Mouse (Mus musculus) limb, embryonic 13.5 days (tissue): ENCODE data around the gene Hivep3. TPM values are rescaled to one million over a fixed set of nuclear protein-coding genes. Genes with fewer than 3 reads are reported as not detected.

Experiments
- ATAC-seq: fragments of 200-750 bp; cut with Nextera tagmentation; 2 replicates; pipeline ENCODE4 v1.8.0; 2017; ENCODE audit warnings: low read depth, moderate number of reproducible peaks, moderate TSS enrichment; ENCODE audit not compliant: low FRiP score
- H3K27ac ChIP-seq: fragments of 300-500 bp; sonication (generic); 2 replicates; pipeline ENCODE4 v1.5.1; 2015; ENCODE audit warnings: inconsistent platforms, mild to moderate bottlenecking, moderate library complexity
- H3K27me3 ChIP-seq: fragments of 300-500 bp; sonication (generic); 2 replicates; pipeline ENCODE4 v1.6.1; 2015; ENCODE audit warnings: mild to moderate bottlenecking, inconsistent platforms
- H3K36me3 ChIP-seq: fragments of 300-500 bp; sonication (generic); 2 replicates; pipeline ENCODE4 v1.6.1; 2015; ENCODE audit warnings: inconsistent platforms, mild to moderate bottlenecking, moderate library complexity
- H3K4me1 ChIP-seq: fragments of 300-500 bp; sonication (generic); 2 replicates; pipeline ENCODE4 v1.6.1; 2015; ENCODE audit warnings: inconsistent platforms
- H3K4me2 ChIP-seq: fragments of 300-500 bp; sonication (generic); replicated peaks from 2 replicates; pipeline ENCODE4 v1.6.1; 2015; ENCODE audit warnings: inconsistent platforms, mild to moderate bottlenecking, moderate library complexity
- H3K4me3 ChIP-seq: fragments of 300-500 bp; sonication (generic); 2 replicates; pipeline ENCODE4 v1.5.1; 2015; ENCODE audit warnings: moderate library complexity, mild to moderate bottlenecking, inconsistent platforms
- H3K9ac ChIP-seq: fragments of 300-500 bp; sonication (generic); 2 replicates; pipeline ENCODE4 v1.6.1; 2015; ENCODE audit warnings: mild to moderate bottlenecking, inconsistent platforms
- H3K9me3 ChIP-seq: fragments of 300-500 bp; sonication (generic); 2 replicates; pipeline ENCODE4 v1.6.1; 2016; ENCODE audit warnings: inconsistent platforms
- WGBS: fragments of 180-500 bp; shearing (Covaris S2); methylation state at CpG from one replicate; pipeline ENCODE4 v1.1.7; 2015; 5-methylcytosine and 5-hydroxymethylcytosine counted together
- polyA plus RNA-seq: library from polyadenylated mRNA; unstranded; fragments of >200 nt; fragmentation: Nextera tagmentation; extraction: Ambion mirVana; gene quantifications from 2 replicates; pipeline ENCODE4 v1.2.1, GENCODE M21; 2015

Gene Hivep3
- polyA plus RNA-seq, 1 experiment from 2014 or later, result 2.1 TPM

DNA sequence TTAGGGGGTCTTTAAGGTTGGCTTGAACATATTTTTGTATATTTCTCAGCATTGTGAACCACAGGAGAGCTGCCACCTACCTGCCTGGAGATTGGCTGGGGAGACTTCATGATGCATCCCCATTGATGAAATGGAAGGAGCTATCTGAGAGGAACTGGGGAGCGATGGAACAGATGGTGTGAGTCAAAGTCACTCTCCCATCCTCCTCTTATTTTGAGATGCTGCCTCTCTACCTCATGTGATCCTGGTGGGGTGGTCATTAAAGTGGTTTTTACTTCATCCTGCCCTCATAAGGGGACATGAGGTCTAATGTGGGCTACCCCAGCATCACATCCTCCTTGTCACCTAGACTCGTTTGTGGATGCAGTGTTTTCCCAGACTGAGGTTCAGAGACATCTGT, 28.6 kb downstream of the Hivep3 start:
- no peak for ATAC-seq
- WGBS, result 85% methylated on average over 2 of the region's 2 CpGs
- H3K27me3 ChIP-seq, result no peaks in the 10 kb centered on the region
- no peak overlapping the region for H3K4me3 ChIP-seq
- H3K4me1 ChIP-seq, result no peaks in the 10 kb centered on the region
- no peak overlapping the region for H3K27ac ChIP-seq
- no peaks in the 10 kb centered on the region for H3K9me3 ChIP-seq
- no peak overlapping the region for H3K9ac ChIP-seq
- no peak overlapping the region for H3K4me2 ChIP-seq
- H3K36me3 ChIP-seq, result no peaks in the 10 kb centered on the region

DNA sequence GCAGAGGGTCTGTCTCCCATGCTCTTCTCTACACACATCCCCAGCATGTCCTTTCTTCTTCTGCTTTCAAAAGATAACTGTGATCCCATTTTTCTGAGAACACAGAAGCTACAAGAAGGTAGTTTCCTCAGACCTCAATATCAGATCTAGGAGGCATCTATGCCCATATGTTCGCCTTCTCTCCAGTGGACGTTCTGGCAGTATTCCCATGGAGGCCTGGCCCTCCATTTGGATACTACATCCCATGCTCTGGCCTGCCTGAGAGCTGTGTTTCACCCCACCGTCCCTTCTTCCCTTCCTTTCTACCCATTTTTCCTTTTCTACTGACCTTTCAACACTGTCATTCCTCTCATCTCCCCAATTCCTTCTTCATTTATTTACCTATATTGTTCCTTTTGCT, 34.5 kb downstream of the Hivep3 start:
- ATAC-seq, result no peak
- no peak overlapping the region for H3K4me3 ChIP-seq
- 86% methylated on average over 3 of the region's 3 CpGs for WGBS

DNA sequence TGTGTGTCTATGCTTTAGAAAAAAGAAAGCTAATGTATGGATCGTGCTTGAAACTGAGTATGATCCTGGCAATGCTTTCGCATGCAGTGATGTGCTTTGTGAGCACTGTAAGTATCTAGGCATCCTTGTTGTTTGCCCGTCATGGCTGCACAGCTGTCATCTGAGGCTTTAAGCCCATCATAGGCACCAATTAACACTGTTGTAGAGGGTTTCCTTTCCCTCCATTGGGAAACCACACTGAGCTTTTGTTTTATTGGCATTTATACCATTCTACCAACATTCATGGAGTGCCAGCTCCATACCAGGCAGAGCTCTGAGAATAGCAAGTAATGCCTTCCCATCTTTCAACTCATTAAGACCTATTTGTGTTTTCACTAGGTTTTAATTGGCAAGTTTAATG, 42.3 kb downstream of the Hivep3 start:
- no peak overlapping the region for H3K4me2 ChIP-seq
- H3K9me3 ChIP-seq, result no peaks in the 10 kb centered on the region
- H3K9ac ChIP-seq, result no peak overlapping the region
- H3K27ac ChIP-seq, result no peak overlapping the region
- no peaks in the 10 kb centered on the region for H3K4me1 ChIP-seq
- ATAC-seq, result no peak
- H3K27me3 ChIP-seq, result no peaks in the 10 kb centered on the region
- 74% methylated on average over 3 of the region's 3 CpGs for WGBS
- H3K36me3 ChIP-seq, result no peaks in the 10 kb centered on the region
- no peak overlapping the region for H3K4me3 ChIP-seq

More for the DNA sequence above, 34.5 kb downstream of the Hivep3 start:
- Histone ChIP-seq H3K9ac (no peak overlapping the region), H3K9me3 (no peaks in the 10 kb centered on the region), H3K4me1 (no peaks in the 10 kb centered on the region), H3K27me3 (no peaks in the 10 kb centered on the region), H3K27ac (no peak overlapping the region), H3K4me2 (no peak overlapping the region), H3K36me3 (no peaks in the 10 kb centered on the region)

DNA sequence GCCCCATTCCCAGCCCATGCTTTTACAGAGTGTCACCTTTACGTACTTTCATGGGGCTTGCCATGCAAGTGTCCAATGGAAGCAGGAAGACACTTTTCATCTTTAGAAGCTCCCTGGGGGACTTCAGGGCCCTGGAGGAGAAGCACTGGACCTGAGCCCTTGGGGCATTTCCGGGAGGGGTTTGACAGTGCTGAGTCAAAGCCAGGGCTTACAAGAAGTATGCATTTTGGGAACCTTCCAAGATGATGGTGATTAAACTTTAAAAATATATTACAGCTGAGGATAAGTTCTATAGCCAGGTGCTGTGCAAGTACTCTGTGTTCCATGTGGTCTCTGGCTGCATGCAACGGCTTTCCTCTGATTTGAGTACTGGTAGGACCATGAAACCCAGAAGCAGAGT, 43.6 kb downstream of the Hivep3 start:
- no peak for ATAC-seq
- H3K36me3 ChIP-seq, result no peaks in the 10 kb centered on the region
- H3K4me2 ChIP-seq, result no peak overlapping the region
- H3K27ac ChIP-seq, result no peak overlapping the region
- H3K9ac ChIP-seq, result no peak overlapping the region
- no peaks in the 10 kb centered on the region for H3K4me1 ChIP-seq
- H3K4me3 ChIP-seq, result no peak overlapping the region
- H3K27me3 ChIP-seq, result no peaks in the 10 kb centered on the region
- no peaks in the 10 kb centered on the region for H3K9me3 ChIP-seq
- WGBS, result 87% methylated on average over 3 of the region's 3 CpGs

DNA sequence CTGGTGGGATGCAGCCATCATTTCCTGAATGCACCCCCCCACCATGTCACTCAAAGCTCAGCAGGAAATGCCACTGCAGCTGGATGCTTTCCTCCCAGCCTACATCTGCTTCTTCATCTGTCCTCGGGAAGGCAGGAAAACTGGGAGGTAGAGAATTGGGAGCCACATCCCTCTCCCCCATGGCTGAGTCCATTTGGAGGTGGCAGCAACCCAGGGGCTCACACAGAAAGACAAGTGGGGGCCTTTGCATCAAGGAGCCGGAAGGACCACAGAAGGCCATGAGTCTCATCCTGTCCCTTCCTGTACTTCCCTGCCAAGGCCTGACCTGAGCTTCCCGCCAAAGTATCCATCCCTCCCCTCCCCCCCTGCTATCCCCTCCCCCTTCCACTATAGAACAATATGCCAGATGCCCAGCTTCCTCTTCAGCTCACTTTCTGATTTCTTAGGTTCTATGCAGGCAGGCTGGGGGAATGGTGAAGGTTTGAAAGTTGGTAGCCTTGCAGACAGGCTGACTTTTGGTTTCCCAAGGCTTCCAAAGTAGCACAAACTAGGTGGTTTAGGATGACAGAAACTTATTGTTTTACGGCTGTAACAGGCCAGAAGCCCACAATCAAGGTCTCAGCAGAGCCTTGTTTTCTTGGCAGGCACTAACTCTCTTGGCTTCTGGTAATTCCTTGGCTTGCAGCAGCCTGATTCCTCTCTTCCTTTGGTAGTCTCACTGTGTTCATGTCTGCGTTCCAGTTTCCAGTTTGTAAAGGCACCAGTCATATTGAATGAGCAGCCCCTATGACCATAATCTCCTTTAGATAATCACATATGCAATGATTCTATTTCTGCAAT, 46.2 kb downstream of the Hivep3 start:
- Histone ChIP-seq H3K4me2 (no peak overlapping the region), H3K9ac (no peak overlapping the region), H3K27ac (no peak overlapping the region), H3K4me1 (no peaks in the 10 kb centered on the region), H3K4me3 (no peak overlapping the region), H3K27me3 (0 out of 2 replicates have a peak, but pooled peaks cover 3% of the 10 kb centered on the region), H3K36me3 (no peaks in the 10 kb centered on the region), H3K9me3 (no peaks in the 10 kb centered on the region)
- ATAC-seq, result no peak
- 33% methylated on average over 5 of the region's 5 CpGs for WGBS

DNA sequence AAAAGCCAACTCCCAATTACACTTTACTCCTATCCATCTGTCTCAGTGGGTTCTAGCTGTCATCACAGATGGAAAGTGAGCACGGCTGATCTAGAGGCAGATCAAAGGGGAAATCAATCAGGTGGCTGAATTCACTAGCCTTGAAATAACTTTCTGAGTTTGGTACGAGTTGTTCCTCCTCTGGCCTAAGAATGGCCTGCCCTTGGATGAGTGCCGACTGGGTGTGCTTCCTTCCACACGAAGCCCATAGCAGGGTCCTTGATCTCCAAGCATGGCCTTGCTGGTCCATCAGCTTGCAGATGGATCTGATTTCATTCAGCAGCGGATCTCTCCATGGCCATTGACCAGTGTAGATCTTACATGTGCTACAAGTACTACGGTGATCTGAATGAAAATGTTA, 47.3 kb downstream of the Hivep3 start:
- H3K9me3 ChIP-seq, result no peaks in the 10 kb centered on the region
- no peak overlapping the region for H3K4me2 ChIP-seq
- H3K36me3 ChIP-seq, result no peaks in the 10 kb centered on the region
- no peak overlapping the region for H3K4me3 ChIP-seq
- no peaks in the 10 kb centered on the region for H3K4me1 ChIP-seq
- H3K27ac ChIP-seq, result no peak overlapping the region
- H3K27me3 ChIP-seq, result 0 out of 2 replicates have a peak, but pooled peaks cover 3% of the 10 kb centered on the region
- no peak for ATAC-seq
- H3K9ac ChIP-seq, result no peak overlapping the region
- 64% methylated on average over 6 of the region's 6 CpGs for WGBS

DNA sequence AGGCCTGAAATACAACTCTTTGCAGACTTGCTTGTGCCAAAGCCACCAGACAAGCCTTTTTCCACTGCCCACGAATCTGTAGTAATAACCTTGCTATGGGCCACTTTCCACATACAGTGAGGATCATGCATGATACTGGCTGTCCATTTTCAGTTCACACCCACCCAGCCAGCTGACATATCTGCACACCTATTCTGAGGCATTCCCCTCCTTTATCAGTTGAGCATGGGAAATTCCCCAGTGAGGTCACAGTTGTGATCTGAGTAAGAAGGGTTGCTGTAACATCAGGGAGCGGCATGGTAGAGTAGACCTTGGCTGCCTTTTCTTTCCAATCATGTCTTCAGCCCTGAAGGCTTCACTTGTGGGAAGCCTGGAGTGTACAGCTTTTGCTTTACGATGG, 51.4 kb downstream of the Hivep3 start:
- Histone ChIP-seq H3K4me1 (no peaks in the 10 kb centered on the region), H3K27me3 (0 out of 2 replicates have a peak, but pooled peaks cover 3% of the 10 kb centered on the region), H3K27ac (no peak overlapping the region), H3K4me3 (no peak overlapping the region), H3K4me2 (no peak overlapping the region), H3K9me3 (no peaks in the 10 kb centered on the region), H3K9ac (no peak overlapping the region), H3K36me3 (no peaks in the 10 kb centered on the region)
- no peak for ATAC-seq
- WGBS, result 91% methylated on average over 3 of the region's 3 CpGs

DNA sequence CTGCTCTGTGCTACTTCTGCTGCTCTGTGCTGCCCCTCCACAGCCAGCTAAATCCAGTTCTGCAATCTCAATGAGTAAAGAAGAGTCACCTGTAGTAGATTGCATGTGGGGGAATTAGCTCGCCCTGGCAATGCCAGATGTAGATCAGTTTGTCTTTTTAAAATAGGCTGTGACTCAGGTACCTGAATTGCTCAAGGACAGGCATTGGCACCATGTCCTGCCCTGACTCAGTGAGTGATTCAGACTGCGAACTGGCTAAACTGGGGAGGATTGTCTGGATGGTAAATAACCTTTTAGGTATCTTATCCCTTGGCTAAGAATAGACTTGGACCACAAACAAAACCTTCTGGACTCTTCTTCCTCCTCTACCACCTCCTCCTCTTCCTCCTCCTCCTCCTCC, 52.7 kb downstream of the Hivep3 start:
- H3K27ac ChIP-seq, result no peak overlapping the region
- no peak overlapping the region for H3K4me2 ChIP-seq
- no peaks in the 10 kb centered on the region for H3K36me3 ChIP-seq
- H3K9me3 ChIP-seq, result no peaks in the 10 kb centered on the region
- no peaks in the 10 kb centered on the region for H3K4me1 ChIP-seq
- ATAC-seq, result no peak
- H3K27me3 ChIP-seq, result 0 out of 2 replicates have a peak, but pooled peaks cover 3% of the 10 kb centered on the region
- no peak overlapping the region for H3K4me3 ChIP-seq
- H3K9ac ChIP-seq, result no peak overlapping the region
- 83% methylated on average over 2 of the region's 2 CpGs for WGBS

DNA sequence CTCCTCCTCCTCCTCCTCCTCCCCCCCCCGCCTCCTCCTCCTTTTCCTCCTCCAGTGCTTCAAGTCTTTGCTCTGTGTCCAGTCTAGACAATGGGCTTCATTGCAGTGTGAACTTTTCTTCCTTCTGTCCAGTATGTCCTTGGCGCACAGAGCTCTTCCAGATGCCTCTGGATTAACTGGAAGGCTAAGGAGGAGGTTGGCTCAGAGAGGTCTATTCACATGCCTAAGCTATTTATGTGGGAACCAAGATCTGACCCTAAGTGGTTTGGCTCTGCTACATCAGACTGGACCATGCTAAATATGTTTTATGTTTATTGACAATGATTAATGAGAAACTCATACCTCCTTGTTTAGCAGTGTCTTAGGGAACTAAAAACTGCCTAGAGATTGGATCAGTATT, 53.1 kb downstream of the Hivep3 start:
- 57% methylated on average over 1 of the region's 2 CpGs for WGBS
- H3K4me1 ChIP-seq, result no peaks in the 10 kb centered on the region
- H3K9me3 ChIP-seq, result no peaks in the 10 kb centered on the region
- no peak for ATAC-seq
- H3K27ac ChIP-seq, result no peak overlapping the region
- H3K4me3 ChIP-seq, result no peak overlapping the region
- H3K9ac ChIP-seq, result no peak overlapping the region
- H3K4me2 ChIP-seq, result no peak overlapping the region
- no peaks in the 10 kb centered on the region for H3K36me3 ChIP-seq
- 0 out of 2 replicates have a peak, but pooled peaks cover 3% of the 10 kb centered on the region for H3K27me3 ChIP-seq

DNA sequence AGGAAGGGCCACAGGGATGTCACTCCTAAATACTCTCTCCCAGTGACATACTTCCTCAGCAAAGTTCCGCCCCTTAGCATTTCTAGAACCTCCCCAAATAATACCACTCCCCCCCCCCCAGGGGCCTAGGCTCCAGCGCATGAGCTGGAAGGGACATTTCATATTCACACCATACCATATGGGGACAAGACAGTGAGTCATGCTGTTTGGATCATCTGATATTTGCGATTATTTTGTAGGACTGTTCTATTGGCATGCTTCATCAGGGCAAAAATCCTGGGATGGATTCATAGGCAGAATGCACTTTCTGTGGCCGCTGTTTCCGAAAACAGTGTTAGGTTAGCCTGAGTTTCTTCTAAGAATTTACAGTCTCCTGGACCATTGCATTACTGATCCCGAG, 55.2 kb downstream of the Hivep3 start:
- H3K4me2 ChIP-seq, result no peak overlapping the region
- ATAC-seq, result no peak
- WGBS, result 89% methylated on average over 6 of the region's 6 CpGs

DNA sequence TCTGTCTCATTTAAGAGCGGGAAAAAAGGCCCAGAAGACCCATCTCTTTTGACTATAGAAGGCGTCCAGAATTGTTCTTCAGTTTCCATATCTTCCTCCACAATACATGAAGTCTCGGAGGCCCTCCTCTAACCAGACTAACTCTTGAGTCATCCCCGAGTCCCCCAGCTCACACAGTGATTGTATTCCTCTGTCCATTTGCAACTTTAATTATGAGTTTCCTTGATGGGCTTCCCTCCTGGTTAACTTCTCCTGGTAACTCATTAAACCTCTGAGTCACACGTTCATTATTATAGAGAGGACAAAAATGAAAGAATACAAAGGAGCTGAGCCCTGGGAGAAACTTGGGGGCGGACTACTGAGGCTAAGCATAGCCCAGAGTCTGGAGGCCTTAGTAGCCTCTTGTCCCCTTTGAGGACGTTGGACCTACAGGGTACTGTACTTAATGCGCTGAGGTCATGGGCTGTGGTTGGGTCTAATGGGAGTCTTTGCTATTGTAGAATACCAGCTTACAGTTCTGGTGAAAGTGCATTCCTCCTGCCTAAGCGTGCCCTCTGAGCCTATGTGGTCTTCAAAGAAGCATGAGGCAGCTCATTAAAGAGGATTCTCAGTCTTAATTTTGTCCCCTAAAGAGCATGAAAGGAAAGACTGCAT, 56.0 kb downstream of the Hivep3 start:
- Histone ChIP-seq H3K9ac (no peak overlapping the region), H3K4me3 (no peak overlapping the region), H3K27me3 (no peaks in the 10 kb centered on the region), H3K4me1 (no peaks in the 10 kb centered on the region), H3K9me3 (no peaks in the 10 kb centered on the region), H3K27ac (no peak overlapping the region), H3K4me2 (no peak overlapping the region), H3K36me3 (no peaks in the 10 kb centered on the region)
- ATAC-seq, result no peak
- 76% methylated on average over 9 of the region's 9 CpGs for WGBS

More for the DNA sequence above, 55.2 kb downstream of the Hivep3 start:
- H3K27ac ChIP-seq, result no peak overlapping the region
- no peaks in the 10 kb centered on the region for H3K36me3 ChIP-seq
- H3K9ac ChIP-seq, result no peak overlapping the region
- H3K4me3 ChIP-seq, result no peak overlapping the region
- 0 out of 2 replicates have a peak, but pooled peaks cover 3% of the 10 kb centered on the region for H3K27me3 ChIP-seq
- no peaks in the 10 kb centered on the region for H3K4me1 ChIP-seq
- H3K9me3 ChIP-seq, result no peaks in the 10 kb centered on the region

DNA sequence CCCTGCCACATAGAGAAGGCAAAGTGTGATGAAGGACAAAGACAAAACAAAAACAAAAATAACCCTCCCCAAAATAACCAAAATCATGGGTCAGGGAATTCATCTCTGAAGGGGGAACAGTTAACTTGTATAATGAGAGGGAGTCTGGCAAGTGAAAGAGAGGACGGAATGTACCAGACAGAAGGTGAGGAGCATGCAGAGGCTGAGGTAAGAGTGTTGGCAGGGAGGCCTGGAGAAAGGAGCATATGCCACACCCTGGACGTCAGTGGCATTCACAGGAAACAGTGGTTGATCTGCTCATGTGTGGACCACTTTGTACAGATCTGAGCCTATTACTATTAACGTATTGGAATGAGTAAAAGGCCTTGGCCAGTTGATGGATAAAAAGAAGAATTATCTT, 65.3 kb downstream of the Hivep3 start:
- Histone ChIP-seq H3K9me3 (no peaks in the 10 kb centered on the region), H3K4me2 (no peak overlapping the region), H3K4me3 (no peak overlapping the region), H3K4me1 (no peaks in the 10 kb centered on the region), H3K27ac (no peak overlapping the region), H3K9ac (no peak overlapping the region), H3K36me3 (no peaks in the 10 kb centered on the region), H3K27me3 (no peaks in the 10 kb centered on the region)
- no peak for ATAC-seq
- 67% methylated on average over 3 of the region's 3 CpGs for WGBS
